Mouse (Mus musculus) thymus, adult 2 months (tissue): ENCODE results near the gene Zswim4.

Experiments
- CTCF ChIP-seq: fragments of 200-500 bp; IDR thresholded peaks from 2 replicates; pipeline ENCODE4 v1.5.1; 2012; ENCODE audit warnings: mild to moderate bottlenecking, control low read depth, low read length, moderate library complexity, borderline replicate concordance; ENCODE audit not compliant: control insufficient read depth, poor library complexity, insufficient read depth; ENCODE audit errors: extremely low read depth
- POLR2A ChIP-seq: fragments of 200-500 bp; IDR thresholded peaks from 2 replicates; pipeline ENCODE4 v1.6.1; 2012; ENCODE audit warnings: mild to moderate bottlenecking, low read length, control low read depth, moderate library complexity; ENCODE audit not compliant: control insufficient read depth, poor library complexity, insufficient read depth; ENCODE audit errors: extremely low read depth

DNA sequence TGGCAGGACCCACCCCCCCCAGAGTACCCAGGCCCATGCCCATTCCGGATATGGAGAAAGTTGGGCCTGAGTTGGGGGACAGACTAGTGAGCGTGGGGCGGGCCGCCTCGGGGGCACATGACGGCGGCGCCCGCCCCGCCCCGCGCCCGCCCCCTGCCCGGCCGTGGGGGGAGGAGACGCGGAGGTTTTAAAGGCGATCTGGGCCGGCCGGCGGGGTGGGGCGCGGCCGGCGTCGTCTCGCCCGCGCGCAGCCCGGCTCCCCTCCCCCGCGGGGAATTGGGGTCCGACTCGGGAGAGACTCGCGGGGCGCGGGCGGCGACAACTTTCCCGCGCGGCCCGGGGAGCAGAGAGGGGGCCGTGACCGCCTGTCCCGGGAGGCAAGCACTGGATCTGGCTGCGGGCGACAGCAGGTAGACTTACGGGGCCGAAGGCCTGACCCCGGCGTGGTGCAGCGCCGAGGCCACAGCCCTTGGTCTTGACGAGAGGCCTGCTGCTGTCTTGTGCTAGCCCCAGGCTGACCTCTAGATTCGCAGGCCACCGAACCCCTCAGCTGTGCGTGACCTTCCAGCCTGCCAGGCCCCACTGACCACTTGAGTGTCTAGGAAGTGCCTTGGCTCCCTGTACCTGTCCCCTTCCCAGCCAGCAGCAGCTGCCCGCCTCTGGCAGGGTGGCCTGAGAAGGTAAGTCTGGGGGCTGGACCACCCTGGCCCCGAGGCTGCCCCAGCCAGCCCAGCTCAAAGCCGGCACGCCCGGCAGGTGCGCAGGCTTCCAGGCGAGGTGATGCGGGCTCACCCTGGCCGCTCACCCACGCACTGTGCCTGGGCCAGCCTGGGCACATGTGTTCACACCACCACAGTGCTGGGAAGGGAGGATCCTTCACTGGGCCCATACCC lies 36.0 kb downstream of the Zswim4 start:
- TF ChIP-seq CTCF (no peak), POLR2A (peak; percentile 58; the same call in 1 of the 2 replicates)
